Mouse (Mus musculus): ENCODE data around the gene Wdr64. TPM values are rescaled to one million over a fixed set of nuclear protein-coding genes. Genes with fewer than 3 reads are reported as not detected.

The Wdr64 gene
- total RNA-seq (2021) = not detected
- long read RNA-seq, experiment 1 = 0 reads
- long read RNA-seq, experiment 2 = 0 reads

GRCm38 (mm10) chr1:175698293-175698692 lies at the start of gene Wdr64:
Gene Wdr64, plus strand, starts transcription at chr1:175698593.
- no peak for DNase-seq
- intact Hi-C loops (cut with DNase I) = no loop called here

DNA sequence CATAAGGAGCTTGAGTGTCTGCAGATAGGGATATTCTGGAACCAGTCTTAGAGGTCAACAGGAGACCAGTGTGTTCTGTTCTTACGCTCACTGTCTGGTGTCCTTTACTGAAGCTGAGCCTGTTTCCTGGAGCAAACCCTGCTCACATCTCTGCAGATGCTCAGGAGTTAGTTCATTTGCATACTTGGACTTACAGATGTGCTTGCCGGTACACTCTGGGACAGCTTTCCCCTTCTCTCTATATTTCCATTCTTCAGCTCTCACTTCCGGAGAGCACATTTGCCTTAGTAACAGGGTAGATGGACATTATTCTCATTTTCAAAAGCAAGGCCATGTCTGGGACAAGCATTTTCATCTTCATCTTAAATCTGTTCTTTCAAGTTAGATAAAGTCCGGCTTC lies 49.8 kb upstream of the Wdr64 start:
- no peak for DNase-seq
- intact Hi-C loops (cut with DNase I) = no loop called here

- intact Hi-C loops (cut with DNase I) = no loop called here
- no peak for DNase-seq
These were observed 38.5 kb upstream of the Wdr64 start for GRCm38 (mm10) chr1:175659900-175660299.

- DNase-seq = peak in 1 of 2 experiments; percentile 16
- intact Hi-C loops (cut with DNase I) = loop anchor here (5.0 kb wide), 3 partner anchors 42 to 632 kb away; partner anchors contain the start of gene Fh1
These were observed 29.6 kb upstream of the Wdr64 start for GRCm38 (mm10) chr1:175668666-175669405.

DNA sequence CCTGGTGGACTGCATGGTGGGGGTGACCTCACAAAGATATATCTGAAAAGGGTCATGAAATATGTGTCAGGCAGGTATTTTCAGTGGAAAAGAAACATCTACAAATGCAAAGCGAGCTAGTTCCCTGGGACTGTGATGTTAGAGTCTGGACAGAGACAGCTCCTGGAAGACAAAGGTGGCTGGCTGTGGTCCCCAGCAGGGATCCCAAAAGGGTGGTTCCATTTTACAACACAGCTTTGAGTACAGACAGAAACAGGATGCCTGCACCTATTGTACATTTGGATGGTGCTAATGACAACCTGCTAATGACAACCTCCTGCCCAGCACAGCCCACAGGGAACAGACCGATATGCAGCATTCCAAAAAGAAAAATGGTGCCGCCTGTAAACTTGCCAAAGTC lies 28.9 kb upstream of the Wdr64 start:
- DNase-seq = no peak
- intact Hi-C loops (cut with DNase I) = loop anchor here (5.0 kb wide), 3 partner anchors 42 to 632 kb away; partner anchors contain the start of gene Fh1

DNA sequence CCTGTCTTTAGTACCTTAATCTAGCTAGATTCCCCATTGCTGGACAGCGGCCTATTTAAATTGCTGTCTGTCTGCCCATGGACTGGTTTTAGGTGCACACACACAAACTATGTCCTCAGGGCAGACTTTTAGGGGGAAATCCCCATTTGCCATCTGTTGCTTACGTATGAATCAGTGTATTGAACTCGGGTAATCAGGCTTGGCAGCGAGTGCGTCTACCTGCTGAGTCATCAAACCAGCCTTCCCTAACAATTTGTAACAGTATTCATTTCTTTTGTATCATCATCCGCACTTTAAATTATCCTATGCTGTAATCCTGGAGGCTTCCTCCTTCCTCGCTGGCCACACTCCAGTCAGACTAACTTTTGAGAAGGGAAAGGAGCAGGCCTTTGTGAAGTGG lies 28.4 kb upstream of the Wdr64 start:
- intact Hi-C loops (cut with DNase I) = loop anchor here (5.0 kb wide), 2 partner anchors 197 to 252 kb away; partner anchors contain the start of gene Gm38100

GRCm38 (mm10) chr1:175671626-175672025 lies 26.8 kb upstream of the Wdr64 start:
- DNase-seq = no peak
- intact Hi-C loops (cut with DNase I) = loop anchor here (5.0 kb wide), 2 partner anchors 196 to 251 kb away; partner anchors contain the start of gene Gm38100

More for the DNA sequence above, 28.4 kb upstream of the Wdr64 start:
- no peak for DNase-seq

GRCm38 (mm10) chr1:175673563-175674325 lies 24.6 kb upstream of the Wdr64 start:
- intact Hi-C loops (cut with DNase I) = loop anchor here (5.0 kb wide), 2 partner anchors 194 to 249 kb away; partner anchors contain the start of gene Gm38100
- no peak for DNase-seq

GRCm38 (mm10) chr1:175675116-175675515 lies 23.3 kb upstream of the Wdr64 start:
- peak in 1 of 2 experiments; percentile 14 for DNase-seq
- intact Hi-C loops (cut with DNase I) = no loop called here

DNA sequence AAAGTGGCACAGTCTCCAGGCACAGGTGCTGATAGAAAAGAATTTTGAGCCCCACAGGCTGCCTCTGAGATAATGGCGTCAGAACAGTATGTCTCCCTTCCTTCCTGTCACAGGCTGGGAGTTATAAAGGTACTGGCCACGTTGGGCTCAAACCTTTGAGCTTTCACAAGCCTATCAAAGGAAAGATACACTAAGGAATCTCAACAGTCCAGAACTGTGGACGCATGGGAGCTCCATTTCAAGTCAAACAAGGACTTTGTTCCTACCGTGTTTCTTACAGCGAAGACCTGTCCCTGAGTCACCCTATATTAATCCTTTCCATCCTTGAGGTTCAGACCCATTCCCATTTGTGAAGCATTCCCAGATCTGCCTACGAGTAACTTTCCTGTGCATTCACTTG lies 20.9 kb upstream of the Wdr64 start:
- no peak for DNase-seq
- intact Hi-C loops (cut with DNase I) = no loop called here

DNA sequence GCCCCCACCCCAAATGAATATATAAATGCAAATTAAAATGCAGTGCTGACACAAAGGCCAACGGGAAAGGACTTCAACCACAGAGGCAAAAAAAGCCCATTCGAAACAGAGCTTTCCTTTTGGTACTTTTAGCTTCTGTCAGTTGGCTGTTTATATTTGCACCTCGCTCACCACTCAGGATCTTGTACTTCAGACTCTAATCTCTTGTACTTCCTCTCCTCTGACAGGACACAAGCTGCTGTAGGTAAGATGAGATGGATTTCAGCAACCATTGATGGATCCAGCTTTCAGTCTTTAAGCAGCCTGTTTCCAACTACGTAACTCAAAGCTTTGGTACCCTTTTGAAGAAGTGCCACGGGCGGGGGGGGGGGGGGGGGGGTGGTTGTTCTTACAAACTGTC lies 17.4 kb upstream of the Wdr64 start:
- no peak for DNase-seq
- intact Hi-C loops (cut with DNase I) = no loop called here

GRCm38 (mm10) chr1:175691686-175692245 lies 6.6 kb upstream of the Wdr64 start:
- intact Hi-C loops (cut with DNase I) = loop anchor here (5.0 kb wide), 2 partner anchors 64 to 191 kb away; partner anchors contain the start of genes Exo1 and Fh1
- no peak for DNase-seq

- intact Hi-C loops (cut with DNase I) = loop anchor here (5.0 kb wide), 2 partner anchors 65 to 190 kb away; partner anchors contain the start of genes Exo1 and Fh1
- peak; percentile 98 for DNase-seq
These were observed 6.0 kb upstream of the Wdr64 start, which contains the start of the genes Opn3 and Chml for GRCm38 (mm10) chr1:175692246-175692996. Gene Opn3, minus strand, starts transcription at chr1:175692776. Gene Chml, minus strand, starts transcription at chr1:175692901.

GRCm38 (mm10) chr1:175692997-175693361 lies 5.4 kb upstream of the Wdr64 start:
- intact Hi-C loops (cut with DNase I) = loop anchor here (5.0 kb wide), 2 partner anchors 66 to 189 kb away; partner anchors contain the start of genes Exo1 and Fh1
- no peak for DNase-seq

DNA sequence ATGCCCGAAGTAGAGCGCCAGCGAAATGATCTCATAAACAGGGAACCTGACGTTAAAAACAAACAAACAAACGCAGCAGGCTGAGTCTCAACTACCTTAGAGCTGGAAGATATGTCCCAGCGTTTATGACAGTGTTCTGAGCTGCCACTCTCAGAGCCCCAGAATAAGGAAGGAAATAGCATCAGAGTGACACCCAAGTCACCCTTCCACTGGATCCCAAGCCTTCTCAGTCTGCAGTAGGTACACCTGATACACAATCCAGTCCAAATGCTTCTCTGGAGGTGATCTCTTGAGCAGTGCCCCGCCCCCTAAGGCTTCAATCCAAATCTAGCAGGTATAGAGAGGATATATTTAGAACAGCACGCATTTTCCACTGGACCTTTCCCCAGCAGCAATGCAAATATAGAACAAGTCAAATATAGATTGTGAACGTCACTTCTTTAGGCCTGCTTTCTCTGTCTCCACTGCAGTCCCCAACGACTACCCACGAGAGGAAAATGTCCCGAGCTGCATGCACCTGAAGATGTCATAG lies 4.9 kb upstream of the Wdr64 start:
- intact Hi-C loops (cut with DNase I) = loop anchor here (5.0 kb wide), 2 partner anchors 66 to 189 kb away; partner anchors contain the start of genes Exo1 and Fh1
- DNase-seq = no peak

DNA sequence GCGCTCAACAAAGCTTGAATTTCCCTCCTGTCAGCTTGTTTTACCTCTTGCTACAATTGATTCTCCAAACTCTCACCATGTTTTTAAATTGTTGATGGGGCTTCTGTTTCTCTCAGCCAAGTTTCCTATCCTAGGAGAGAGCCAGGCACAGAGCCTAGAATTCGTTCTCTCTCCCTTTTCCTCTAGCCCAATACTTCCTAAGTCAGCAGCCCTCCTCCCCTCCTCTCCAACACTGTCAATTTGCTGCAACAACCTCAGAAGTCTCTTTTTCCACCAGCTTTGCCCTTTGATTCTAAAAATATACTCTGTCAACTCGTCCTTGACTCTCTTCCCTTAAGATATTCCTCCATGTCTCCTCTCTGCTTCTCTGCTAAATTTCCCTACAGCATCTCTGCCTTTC lies 982 bp downstream of the Wdr64 start:
- DNase-seq = no peak
- intact Hi-C loops (cut with DNase I) = no loop called here

DNA sequence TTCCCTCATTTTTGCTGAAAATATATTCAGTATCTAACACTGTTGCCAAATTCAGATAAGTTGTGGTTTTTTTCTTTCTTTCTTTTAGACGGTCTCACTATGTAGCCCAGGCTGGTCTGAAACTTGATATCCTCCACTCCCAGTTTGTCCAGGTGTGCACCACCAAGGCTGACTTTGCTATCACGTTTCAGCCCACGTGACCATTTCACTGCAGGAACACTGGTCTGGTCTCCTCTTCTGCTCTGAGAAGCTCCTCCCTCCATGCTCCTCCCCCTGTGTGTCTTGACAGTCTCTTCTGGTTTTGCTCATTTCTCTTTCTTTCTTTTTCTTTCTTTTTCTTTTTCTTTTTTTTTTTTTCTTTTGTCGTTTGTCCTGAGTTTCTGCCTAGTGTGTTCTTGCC lies 1.4 kb downstream of the Wdr64 start:
- intact Hi-C loops (cut with DNase I) = no loop called here
- no peak for DNase-seq

DNA sequence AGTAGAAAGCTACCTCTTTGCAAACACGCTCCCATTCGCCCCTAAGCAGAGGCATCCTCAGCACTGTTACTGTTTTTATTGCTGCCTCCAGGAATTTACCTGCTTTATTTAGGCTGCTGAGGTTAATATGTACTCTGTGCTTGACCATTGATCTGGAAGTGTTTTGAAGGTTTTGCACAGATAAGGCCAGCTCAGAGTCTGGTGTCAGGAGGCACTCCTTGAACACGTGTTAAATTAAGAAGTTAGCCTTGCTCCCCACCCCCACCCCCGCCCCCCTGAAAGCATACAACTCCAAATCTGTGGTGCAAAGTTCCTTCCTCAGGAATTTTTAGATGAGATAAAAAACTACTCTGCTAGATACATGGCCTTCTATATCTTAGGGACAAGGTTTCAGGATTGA lies 2.8 kb downstream of the Wdr64 start:
- intact Hi-C loops (cut with DNase I) = no loop called here
- DNase-seq = no peak

DNA sequence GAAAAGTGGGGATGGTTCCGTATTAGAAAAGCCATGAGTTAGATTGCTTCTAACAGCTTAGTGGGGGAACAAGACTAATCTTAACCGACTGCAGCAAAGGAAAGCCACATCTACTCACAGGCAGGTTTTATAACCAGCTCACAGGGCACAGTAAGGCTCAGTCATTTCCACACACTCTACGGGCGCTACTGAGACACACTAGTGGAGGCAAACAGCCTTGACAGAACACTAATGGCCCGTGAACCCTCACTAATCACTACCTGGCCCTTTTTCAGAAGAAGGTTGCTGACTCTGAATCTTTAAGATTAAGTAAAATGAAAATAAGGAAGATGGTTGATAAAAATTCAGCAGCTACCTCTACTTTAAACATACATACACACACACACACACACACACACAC lies 9.2 kb downstream of the Wdr64 start:
- intact Hi-C loops (cut with DNase I) = no loop called here
- DNase-seq = no peak

DNA sequence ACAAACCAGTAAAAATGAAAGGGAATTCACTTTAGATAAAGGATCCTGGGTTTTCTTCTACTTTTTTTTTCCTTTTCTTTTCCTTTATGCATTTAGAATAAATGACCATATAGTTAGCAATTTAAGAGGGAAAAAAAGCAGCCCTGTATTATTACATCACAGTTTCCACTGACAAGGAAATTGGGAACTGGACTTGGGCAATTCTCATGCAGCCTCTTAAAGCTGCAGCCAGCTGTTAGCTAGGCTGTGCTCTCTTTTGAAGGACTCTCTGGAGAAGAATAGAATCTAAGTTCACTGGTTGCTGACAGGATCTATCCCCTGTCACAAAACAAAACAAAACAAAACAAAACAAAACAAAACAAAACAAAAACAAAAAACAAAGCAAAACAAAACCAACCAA lies 9.6 kb downstream of the Wdr64 start:
- peak in 1 of 2 experiments; percentile 30 for DNase-seq
- intact Hi-C loops (cut with DNase I) = no loop called here

Measured in heart, postnatal 14 days (tissue).